Mouse (Mus musculus) cerebellum, postnatal 25 days (tissue): ENCODE results near the gene Wwox.

ENCODE experiments used
- DNase-seq, 2 experiments: peaks; one replicate each; pipeline ENCODE4 v3.0.0; 2021; ENCODE audit warnings: mixed read lengths in 2 of 2

The Wwox gene

DNA sequence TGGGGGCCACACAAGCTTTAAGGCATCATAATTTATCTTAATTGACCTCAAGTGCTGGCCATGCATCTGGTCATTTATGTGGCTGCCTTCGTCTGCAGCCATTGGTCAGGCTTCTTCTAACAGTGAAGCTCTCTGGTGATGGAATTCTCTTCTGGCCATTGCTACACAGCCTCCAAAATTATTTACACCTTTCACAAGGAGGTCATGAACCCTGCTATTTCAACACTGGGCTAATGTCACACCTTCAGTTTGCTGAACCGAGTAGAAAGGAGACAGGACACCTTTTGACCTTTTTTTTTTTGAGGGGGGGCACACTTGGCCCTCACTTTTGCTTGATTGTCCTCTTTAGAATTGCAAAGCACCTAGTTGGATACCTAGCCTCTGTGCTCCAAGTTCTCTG is 320.2 kb downstream of the Wwox start:
- DNase-seq, result no peak

DNA sequence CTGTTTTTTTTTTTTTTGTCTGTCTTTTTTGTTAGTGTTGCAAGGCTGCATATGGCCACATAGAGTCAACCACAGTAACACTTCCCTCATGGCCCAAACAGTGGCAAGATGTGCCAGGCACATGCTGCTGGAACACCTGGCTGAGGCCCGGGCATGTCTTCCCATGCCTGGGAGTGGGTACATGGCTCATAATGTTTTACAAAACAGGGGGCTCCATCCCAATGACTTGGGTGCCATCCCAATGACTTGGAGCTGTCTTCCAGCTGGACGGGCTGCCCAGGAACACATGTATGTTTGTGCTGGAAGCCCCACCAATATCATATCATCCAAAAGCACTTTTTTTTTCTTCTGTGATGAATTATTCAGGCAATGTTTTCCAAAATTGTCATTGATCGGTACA is 329.1 kb downstream of the Wwox start:
- DNase-seq, result no peak

DNA sequence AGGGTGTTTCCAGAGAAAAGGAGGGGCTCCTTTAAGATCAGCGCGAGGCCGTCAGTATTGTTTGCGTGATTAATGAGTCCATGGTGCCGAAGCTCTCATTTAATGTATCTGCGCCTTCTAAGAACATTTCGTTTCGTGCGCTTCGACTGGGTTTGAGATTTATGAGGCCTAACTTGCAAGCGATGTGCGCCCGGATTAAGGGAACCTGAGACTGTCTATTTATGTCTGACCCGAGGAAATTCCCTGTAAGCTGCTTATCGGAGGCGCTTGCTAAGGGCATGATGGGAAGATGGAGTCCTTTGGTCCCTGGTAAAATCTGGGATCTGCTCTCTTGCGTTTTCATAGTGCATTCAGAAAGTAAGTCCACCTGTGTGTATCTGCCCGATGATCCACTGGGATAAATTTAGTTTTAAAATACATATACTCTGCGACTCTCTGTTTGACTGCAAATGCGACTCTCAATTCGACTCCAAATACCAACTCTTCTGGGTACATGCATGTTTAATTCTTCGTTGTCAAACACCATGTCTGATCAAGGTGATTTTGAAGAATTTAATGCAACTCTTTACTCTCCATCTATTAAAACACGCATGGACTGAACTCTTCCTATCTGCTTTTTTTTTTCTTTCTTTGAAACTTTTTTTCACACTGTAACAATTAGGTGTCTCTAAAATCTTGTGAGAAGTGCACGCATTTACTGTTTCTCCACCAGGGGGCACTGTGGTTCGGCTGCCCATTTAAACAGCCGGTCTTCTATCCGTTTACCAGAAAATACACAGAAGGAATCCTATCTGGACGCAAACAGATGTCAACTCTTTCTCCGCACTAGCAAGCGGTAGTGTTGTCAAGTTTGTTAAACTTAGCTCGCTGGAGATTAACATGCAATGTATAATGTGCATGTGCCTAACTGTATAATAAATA is 331.7 kb downstream of the Wwox start:
- peak; percentile 84 to 91 for DNase-seq

DNA sequence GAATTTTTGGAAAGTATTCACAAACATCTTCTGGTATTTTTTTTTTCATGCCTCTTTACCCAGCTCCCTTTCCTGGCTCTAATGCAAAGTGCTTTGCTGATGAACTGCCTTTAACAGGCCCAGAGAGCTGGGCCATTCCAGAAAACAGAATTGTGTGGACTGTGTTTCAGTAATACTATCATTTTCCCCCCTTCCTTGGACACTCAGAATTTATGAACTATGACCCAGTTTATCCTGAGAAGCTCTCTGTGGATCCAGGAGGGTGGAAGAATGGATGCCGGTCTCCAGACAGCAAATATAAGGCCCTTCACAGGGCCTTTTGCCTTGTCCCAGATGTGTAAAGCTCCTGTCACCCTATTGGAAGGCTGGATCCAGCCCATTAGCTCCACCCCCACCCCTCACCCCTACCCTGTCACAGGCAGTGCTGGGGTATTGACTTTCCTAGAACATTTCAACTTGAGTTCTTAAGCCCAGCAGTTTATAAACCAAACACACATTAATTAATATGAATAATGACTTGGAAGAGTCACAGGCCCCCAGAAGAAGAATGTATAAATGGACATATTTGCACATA is 332.9 kb downstream of the Wwox start:
- DNase-seq, result no peak

DNA sequence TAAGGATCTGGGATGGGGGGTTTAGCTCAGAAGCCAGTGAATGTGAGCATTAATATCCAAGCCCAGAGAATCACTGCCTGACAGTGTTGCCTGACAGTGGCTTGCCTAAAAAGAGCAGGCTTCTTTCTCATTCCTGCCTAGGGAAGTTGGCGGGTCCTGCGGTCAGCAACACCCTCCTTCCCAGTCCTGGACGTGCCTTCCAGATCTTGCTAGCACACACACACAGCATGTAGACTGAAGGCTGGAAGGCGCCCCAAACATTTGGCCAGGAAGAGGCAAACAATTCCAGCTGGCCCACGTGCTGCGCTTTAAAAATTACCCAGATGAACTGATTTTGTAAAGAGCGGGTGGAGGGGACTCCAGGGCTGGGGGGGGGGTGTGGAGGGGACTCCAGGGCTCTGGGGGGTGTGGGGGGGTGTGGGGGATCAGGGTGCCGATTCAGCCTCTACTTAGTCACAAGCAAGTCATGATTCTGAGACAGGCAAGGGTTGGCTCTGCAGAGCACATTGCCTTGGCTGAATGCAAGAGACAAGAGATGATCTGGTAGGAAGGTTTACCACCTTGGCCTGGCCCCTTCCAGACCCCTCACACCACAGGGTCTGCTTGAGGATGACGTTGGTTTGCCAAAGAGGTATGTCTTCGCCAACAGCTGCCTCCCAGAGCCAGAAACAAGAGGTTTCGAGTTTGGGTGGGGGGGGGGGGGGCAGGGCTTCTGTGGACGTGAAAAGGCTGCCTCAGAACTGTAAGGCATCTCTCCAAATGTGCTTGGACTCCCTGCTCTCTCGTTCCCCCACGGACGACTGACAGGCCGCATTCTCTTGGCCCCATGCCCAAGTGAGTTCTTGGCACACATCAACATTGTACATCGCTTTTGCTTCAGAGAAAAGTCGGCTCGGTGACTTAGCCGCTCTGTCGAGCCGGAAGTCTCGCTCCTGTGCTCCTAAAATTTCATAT is 334.3 kb downstream of the Wwox start:
- DNase-seq, result peak; percentile 88 to 91

DNA sequence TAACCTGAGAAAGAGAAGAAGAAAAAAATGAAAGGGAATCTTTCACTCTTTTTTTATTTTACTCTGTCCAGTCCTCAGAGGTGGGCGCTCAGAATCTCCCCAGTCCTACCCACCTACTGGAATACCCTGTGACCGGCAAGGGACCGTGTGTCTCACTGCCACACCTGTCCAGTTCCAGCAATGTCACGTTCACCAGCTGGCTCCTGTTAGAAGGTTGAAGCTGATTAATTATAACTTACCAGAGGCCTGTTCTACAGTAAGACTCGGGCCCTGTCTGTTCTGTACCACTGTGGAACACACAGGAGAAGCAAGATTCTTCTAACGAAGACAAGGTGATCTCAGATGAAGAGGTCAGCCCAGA is 334.9 kb downstream of the Wwox start:
- no peak for DNase-seq

DNA sequence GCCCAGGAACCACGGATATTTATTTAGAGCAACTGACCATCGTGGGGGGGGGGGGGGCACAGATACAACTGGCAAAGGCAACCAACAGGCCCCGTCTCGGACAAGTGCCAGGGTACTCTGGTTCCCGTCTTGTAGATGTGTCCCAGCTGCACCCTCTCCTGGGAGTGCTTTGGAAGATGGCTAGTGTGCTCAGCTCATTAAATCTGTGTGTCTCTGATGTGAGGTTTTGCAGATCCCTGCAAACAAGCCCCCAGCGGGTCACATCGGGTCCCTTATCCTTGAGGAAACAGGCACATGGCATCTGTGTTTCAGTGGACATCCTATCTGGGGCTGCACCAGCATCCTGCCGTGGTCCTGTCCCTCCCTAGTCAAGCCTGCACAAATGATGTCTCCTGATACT is 336.1 kb downstream of the Wwox start:
- no peak for DNase-seq

DNA sequence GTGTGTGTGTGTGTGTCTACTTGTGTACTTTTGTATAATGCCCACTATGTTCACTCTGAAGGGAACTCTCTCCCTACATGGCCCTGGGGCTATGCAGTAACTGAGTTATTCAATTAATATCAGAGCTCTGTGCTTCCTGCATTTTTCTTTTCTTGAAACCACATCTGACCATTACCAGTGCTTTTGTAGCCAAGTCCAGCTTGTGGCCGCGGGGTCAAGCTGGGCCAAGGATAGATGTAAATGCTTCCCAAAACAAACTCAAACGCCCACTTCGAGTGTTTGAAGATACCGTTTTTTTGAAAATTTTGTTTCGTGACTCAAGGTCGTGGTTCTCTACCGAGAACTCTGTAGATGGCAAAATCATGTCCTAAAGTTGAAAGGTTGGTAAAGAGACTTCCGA is 337.2 kb downstream of the Wwox start:
- DNase-seq, result no peak

DNA sequence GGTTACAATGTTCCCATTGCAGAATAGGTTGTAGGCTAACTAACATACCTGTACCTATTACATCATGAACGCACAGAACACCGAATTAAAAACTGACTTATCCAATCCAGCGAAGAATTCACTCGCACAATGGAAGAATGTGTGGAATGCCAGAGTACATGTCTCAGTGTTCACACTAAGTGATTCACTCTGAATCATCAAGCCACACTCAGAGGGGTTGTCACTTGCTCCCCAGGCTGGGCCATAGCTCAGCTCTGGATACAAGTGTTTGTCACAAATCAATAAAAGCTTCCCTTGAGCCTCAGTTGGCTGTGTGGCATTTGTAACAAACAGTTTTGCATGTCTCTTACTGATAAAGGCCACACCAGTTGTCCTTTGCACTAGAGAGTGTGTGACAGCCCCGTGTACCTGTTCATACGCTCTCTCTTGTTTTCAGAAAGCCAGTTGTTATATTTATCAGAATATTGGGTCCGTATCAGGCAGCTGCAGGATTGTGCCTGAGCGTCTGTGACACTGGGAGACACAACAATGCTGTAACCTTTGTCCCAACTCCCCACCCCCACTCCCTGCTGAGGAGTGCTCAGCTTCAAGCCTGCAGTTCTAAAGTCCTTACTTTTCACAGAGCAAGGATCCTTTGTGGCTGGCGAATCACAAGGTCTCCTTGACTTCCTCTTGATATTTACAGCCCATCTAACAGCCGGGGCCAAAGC is 338.0 kb downstream of the Wwox start:
- no peak for DNase-seq

DNA sequence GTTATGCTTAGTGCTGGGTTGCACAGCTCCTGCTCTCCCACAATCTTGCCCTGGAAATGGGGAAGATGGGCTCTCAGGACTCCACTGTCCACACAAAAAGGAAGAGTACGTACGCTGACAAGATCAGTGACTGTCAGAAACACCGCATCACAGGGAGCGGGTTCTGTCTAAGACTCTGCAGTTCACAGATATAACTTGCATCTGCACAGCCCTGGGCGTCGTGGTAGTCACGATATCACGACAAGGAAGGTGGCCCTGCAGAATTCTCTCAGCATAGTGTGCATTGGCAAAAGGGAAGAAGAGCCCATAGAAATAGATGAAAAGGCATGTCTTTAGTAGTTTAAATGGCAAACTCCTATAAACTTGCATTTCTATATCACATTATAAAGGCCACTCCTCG is 339.5 kb downstream of the Wwox start:
- no peak for DNase-seq

DNA sequence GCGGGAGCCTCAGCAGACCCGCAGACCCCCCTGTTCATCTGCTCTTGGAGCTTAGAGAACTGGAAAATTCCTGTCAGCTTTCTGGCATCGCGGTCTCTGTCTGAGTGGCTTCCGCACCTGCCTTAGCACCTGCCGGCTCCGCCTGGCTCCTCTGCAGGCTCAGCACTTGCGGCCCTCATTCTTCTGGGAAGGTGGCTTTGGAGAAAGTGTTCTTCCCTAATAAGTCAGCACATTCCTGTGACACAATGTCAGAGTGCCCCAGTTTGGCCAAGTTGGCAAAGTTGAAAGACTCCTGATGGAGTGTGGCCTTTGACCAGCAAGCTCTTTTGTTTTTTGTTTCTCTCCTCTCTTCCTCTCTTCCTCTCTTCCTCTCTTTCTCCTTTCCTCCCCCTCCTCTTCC is 343.9 kb downstream of the Wwox start:
- no peak for DNase-seq

DNA sequence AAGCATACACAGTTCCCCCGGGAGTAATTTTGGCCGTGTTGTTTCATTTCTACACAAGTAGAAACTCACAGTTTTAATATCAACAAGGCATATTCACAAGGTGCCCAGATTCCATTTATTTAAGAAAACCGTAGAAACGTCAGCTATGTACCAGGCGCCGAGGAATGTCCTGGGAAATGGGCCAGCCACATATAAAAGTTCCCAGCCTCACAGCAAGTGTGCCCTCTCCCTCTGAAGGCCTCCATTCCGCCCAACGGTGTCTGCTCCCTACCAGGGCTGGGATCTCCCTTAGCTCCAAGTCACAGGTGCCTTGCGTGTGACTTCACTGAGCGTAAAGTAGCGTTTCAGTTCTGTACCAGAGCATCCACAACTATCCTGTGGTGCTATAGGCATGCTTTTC is 346.4 kb downstream of the Wwox start:
- no peak for DNase-seq

DNA sequence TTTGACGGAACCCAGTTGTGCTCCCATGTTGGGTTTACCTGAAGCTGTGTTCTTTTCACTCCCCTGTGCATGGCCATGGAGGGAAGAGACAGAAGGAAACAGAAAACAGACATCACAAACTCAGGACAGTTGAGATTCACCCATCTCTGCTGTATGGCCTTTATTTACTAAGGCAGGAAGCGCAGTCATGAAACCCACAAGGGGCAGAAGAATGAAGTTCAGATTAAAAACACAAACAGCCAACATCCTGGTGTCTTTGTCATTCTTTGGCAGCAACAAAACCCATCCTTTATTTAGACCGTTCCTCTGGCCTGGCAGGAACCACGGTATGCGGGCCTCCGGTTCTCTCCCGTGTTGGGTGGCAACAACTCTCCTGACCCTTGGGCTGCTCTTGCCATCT is 350.2 kb downstream of the Wwox start:
- no peak for DNase-seq

DNA sequence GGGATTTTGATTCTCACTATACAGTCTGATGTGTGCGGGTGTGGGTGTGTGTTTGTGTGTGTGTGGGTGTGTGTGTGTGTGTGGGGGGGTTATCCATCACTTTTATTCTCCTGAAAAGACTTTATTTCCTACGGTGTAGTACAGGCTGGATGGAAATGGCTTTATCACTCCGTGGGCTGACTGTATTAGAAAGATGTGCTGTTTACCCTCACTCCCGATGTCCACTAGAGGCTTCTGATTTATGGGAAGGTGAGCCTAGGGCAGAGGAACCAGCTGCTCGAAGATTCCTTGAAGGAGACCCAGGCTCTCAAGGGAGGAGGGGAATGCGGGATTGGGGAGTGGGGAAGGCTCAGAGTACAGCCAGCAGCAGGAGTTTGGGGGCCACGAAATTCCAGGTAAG is 351.3 kb downstream of the Wwox start:
- no peak for DNase-seq

DNA sequence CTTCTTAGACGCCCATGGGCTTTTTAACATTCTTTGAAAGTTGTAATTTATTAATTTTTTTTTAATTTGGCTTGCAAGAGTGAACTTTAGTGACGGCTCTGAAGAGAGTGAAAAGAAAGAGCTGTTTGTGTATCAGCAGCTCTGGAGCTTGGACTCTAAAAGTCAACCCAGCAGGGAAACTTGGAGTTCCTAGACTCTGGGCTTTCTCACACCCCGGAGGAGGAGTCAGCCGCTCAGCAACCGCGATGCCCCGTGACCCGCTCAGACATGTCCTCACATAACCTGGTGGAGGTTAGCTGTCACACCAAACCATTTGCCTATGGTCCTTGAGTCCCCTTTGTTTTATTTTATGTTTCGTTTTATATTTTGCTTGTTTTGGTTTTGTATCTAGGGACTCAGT is 354.2 kb downstream of the Wwox start:
- peak in 1 of 2 experiments; percentile 27 for DNase-seq

DNA sequence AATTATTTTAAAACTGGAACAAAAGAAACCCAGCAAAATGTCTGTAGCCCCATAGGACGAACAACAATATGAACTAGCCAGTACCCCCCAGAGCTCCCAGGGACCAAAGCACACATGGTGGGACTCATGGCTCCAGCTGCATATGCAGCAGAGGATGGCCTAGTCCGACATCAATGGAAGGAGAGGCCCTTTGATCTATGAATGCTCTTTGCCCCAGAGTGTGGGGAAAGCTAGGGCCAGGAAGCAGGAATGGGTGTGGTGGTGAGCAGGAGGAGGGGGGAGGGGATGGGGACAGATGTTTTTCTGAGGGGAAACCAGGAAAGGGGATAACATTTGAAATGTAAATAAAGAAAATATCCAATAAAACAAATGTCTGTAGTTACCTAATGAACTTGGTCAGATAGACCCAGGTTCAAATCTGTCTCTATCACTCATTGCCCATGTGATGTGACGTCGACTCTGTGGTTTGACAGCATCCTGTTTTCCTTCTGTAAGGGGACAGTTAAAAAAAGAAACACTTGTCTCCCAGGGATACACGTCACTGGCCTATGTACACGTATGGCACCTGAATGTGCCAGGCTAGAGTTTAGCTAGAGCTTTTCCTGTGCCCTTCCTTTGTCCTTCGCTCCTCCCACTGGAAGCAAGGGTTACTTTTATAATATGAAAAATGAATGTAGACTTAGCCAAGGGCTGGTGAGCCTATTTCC is 362.1 kb downstream of the Wwox start:
- DNase-seq, result no peak

DNA sequence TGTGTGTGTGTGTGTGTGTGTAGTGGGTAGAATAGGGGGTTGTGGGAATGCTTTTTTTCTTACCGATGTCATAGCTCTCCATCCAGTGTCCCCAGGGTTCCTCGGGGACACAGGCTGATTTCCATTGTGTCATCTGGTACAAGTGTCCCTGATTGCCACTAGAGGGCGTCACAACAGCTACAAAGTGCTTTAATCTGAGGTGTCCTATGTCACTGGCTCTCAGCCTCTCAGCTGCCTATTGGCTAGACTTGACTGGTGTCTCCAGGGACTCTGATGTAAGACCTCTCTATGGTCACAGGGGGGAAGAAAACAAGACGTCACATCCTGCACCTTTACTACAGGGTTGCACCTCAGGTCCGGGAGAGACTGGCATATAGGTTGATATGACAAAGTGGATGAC is 363.7 kb downstream of the Wwox start:
- DNase-seq, result no peak

DNA sequence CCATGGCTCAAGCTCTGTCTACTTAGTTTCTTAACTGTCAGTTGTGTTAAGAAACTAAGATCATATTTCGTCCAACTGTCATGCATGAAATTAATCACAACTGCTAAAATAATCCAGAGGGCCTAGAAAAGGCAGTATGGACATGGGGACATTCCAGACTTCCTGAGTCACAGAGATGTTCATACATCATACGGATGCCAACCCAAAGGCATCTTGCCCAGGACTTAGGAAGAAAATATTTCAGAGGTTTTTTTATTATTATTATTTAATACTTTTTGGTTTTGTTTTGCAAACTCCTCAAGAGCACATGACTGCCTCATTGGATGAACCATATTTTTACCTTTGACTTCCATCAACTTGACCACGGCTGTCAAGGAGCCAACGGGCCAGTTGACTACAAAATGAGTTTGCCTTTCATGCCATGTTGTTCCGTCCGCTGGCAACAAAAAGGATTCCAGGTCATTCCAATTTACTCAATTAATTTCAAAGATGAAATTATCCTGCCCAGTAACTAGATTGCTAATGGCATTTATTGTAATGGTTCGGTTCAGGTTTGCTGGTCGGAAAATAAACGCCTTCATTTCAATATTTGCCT is 367.5 kb downstream of the Wwox start:
- DNase-seq, result no peak

DNA sequence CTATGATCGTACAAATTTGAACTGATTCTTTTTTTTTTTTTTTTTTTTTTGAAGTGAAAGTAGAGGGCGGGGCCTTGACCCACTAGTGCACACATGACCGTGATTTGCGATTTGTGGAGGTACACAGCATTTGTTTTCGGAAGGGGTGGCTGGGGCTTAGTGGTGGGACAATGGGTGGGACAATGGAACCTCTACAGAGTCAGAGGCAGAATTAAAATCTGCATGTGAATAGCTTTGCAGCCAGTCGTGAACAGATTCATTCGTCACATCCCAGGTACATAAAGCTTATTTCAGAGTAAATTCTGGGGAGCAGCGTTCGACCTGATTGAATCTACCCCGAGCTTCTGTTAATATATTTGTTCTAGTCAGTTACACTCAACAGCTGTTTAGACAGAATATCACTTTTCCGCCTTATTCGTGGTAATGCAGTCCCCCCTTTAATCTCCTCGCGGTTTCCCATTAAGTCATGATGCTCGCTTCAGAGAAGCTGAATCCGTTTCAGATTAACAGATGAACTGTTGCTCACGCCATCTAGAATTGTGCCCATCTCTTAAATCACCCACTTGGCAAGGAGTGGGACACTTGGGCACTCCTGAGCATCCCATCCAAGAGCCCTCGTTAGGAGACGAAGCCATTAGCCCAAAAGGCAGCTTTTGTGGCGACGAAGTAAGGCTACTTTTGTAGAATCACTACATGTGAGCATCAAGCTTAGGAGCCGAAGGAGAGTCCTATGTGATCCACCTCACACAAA is 368.4 kb downstream of the Wwox start:
- no peak for DNase-seq

DNA sequence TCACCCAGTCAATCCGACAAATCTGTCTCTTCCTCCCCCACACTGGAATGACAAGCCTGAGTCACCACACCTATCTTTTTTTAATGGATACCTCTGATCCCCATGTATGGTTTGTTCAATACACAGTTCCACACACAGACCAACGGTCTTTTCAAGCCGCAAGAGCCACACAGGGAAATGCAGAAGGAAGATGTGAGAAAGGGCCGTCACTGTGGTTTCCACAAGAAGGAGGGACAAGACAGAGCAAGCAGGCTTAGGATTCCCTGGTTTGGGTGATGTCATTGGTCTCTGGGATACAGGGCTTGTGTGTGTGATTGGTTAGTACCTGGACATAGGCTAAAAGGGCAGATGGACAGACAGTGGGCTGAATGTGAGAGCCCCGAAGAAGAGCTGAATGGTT is 371.0 kb downstream of the Wwox start:
- no peak for DNase-seq

DNA sequence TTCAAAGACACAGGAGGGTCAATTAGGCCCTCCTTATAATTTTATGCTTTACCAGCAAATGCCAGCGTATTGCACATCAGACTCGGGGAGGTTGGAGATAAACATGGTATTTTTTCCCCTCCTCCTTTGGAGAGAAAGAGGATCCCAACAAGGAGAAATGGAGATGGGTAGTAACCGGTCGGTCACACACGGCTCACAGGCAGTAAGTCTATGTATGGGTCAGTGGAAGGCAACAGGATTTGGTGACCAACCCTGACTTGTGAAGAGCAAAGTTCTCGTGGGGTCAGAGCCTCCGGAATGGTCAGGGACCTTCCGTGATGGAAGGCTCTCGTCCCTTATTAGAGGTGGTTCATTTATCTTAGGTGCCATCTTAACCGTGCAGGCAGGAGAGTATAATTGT is 374.4 kb downstream of the Wwox start:
- no peak for DNase-seq
